Mouse (Mus musculus) NIH3T3 (cell line): ENCODE data around the gene Caln1.
"Not testable (repeated sequence)": the region's sequence is repeated elsewhere in the genome, so short reads cannot be mapped to it uniquely, and the experiment has no call there.

Experiments
- DNase-seq: peaks from one replicate; pipeline ENCODE4 v3.0.0-alpha.2; 2012; ENCODE audit warnings: low read depth

Gene Caln1

DNA sequence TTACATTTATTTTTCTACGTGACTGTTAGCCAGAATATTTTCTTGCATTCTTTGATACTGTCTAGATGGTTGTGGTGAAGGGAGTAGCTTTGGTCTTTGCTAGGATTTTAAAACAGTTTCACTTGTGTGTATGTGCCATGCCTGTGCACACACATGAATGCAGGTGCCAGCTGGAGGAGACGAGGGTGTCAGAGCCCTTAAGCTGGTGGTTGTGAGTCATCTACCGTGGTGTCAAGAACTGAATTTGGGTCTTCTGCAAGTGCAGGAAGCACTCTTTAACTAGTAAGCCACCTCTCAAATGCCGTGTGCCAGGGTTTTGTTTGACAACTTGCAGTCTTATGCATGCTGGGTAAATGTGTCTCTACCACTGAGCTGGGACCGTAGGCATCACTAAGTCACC is 178.2 kb downstream of the Caln1 start:
- DNase-seq, result no peak

DNA sequence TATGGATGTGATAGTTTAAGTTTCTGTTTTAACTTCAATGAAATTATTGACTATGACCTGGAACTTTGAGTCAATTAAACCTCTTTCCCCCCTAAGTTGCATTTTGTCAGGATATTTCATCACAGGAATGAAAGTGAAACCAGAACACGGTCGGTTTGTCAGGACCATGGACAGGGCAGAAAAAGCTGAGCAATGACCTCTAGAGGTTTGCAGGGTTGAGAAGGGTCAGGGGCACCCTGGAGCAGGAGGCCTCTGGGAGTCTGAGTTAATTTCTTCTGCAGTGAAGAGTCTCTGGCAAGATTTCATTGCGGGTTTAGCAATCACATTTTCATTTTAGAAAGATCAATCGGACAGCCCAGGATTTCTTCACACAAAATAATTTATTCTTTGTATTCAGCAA is 184.7 kb downstream of the Caln1 start:
- peak; percentile 31 for DNase-seq

DNA sequence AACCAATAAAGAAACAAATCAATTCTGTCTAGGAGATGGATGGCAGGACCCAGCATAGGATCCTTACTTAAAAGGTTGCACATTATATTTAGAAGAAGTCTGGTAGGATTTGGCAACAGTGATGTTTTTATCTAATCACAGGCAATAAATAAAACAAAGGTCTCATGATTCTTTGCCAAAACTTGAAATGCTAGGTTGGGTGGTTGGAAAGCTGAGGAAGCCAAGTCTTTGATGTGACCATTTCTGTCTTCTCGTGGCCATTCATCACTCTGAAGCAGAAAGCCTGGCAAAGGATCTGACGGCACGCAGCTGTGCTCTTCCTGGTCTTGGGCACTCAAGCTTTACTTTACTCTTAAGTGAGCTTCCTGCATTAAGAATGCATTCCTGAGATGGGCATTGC is 193.9 kb downstream of the Caln1 start:
- DNase-seq, result no peak

DNA sequence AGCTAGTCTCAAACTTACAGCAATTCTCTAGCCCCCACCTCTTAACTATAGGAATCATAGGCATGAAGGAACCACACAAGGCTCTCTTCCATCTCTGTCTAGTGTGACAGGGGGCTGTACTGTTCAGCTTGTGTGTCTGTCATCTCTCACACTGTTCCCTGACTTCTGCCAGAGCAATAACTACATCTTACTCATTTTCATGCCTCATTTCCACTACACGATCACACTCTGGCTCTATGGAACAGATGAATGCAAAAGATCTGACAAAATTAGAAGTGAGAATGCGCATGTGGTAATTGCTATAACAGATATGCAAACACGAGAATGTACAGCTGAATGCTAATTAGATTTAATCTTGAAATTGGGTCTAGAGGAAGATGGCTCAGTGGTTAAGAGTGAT is 196.7 kb downstream of the Caln1 start:
- DNase-seq, result no peak

DNA sequence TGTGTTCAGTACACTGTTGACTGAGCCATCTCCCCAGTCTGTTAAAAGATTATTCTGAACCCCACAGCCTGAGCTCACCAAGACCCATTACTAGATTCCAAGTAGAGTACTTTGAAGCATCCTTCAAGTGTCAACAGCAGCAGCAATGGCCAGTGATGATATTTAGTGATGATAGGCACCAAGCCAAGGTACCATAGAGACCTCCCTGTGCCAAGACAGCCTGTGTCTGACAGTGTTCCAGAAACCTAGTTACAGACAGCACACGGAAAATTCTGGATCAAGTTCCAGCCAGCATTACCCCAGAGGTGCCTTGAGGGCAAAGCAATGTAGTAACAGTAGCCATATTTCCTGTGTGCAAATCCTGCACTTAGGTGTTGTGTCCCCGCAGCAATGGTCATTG is 208.3 kb downstream of the Caln1 start:
- no peak for DNase-seq

DNA sequence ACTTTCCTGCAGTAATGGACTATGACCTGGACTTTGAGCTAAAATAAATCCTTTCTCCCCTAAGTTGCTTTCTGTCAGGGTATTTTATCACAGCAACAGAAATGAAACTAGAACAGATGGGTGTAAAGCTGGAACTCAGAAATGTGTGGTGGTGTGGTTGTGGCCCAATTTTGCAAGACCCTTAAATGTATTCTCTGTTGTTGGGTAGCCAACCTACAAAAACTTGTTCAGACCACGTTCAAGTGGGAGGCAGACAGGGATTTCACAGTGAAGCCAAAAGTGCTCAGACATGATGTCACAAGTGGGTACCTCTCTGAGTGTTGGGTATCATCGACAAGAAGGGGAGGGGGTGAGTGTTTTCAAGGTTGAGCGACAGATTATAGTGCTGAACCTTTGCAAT is 214.8 kb downstream of the Caln1 start:
- DNase-seq, result no peak

DNA sequence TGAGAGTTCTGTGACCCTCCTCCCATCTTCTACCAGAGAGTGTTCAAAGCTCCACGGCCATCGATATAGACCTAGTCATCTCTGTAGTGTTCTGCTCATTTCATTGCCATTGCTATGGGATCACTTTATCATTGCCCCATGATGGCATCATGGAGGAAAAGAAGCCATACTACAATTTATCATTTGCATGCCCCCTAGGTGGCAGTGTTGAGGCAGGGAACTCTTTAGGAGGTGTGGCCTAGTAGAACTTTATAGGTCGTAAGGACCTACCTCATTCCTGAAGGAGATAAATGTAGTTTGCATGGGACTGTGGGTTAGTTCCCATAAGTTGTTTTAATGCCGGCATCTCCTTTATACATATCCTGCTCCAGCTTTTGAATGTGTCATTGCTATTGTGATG is 217.0 kb downstream of the Caln1 start:
- peak; percentile 4 for DNase-seq

DNA sequence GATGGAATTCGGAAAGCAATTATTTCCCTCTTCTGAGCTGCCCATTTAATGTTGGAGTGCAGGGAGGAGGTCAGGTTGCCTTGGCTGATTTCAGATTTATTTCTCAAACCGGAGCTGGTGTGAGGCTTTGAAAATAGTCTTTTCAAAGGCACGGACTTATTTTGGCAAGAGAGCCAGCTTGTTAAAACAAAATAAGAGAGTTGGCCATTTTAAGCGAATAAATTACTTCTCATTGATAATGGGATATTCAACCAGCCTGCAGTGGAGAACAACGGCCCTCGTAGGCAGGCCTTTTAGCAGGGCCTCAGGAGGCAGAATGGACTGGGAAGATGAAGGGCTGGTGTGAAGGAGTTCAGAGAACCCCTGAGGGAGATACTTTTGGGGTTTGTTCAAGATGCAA is 227.3 kb downstream of the Caln1 start:
- DNase-seq, result no peak

DNA sequence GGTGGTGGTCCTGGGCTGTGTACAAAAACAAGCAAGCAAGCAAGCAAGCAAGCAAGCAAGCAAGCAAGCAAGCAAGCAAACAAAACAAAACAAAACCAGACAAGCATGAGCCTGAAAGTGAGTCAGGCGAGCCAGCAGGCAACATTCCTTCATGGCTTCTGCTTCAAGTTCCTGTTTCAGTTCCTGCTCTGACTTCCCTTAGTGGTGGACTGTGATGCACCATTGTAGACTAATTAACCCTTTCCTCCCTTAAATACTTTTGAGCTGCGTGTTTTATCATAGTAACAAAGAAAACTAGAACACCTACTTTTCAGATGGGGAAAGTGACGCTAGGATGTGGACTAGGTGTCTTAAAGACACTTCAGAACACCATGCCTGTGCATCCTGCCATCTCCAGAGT is 244.4 kb downstream of the Caln1 start:
- no peak for DNase-seq

DNA sequence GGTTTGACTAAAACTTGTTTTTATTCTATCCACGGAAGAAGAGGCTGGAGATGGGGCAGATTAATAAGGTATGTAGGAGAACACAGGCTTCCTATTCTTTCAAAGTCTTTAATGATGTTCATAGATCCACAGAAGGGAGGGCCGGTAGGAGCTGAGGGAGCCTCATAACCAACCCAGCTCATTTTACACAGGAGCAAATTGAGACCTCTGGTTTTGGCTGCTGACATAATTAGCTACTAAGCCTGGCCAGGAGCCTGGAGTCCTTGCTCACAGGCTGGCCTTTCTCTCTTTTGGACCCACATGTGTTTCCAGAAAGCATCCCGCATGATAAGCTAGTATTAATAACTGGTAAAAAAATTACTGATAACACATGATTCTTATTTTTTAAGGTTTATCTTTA is 245.0 kb downstream of the Caln1 start:
- no peak for DNase-seq

DNA sequence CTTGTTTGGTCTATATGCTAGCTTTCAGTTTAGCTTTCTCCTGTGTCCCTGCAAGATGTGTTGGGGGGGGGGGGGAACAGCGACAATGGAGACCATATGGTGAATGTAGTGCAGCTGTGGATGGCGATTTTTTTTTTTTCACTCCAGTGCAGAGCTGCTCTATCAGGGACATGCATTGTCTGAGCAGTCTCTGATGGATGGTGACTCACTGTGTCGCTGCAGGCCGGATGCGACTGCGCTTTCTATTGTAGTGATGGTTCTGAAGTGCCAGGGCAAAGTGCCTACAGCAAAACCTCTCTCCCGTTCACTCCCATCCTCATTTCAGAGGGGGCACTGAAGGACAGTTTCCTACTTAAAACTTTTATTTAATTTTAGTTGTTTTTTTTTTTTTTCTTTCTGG is 250.8 kb downstream of the Caln1 start:
- DNase-seq, result no peak

DNA sequence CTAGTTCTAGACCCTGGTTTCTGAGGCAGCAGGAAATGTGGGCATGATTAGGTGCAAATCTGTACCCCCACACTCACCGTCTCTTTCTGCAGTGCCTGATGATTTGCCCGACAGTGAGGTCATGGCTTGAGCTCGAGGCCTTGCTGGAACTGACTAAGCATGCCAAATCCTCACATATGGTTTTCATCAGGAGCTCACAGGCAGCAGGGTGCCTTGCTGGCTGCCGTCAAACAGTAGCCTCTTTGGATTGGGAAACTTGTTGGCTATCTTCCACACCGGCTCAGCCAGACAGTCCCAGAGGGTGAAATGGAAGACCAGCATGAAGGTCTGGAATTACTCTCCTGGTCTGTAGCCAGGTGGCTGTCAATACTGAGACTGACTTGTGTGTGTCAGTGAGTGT is 254.0 kb downstream of the Caln1 start:
- peak; percentile 96 for DNase-seq

DNA sequence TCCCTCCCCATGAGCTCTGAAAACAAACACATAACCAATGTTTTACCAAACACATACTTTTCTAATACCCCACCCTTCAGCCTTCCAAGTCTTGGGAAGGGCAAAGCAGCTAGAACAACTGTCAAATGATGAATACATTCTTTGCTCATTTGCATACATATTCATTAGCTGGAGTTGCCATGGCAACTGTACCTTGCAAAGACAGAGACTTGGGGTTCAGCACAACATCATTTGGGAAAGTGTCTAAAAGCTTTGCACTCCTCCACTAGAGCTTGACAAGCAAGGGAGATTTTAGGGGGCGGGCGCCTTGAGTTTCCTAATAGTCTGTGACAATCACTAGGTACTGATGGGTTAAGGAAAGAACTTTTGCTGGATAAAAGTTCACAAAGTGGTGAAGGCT is 258.5 kb downstream of the Caln1 start:
- no peak for DNase-seq

DNA sequence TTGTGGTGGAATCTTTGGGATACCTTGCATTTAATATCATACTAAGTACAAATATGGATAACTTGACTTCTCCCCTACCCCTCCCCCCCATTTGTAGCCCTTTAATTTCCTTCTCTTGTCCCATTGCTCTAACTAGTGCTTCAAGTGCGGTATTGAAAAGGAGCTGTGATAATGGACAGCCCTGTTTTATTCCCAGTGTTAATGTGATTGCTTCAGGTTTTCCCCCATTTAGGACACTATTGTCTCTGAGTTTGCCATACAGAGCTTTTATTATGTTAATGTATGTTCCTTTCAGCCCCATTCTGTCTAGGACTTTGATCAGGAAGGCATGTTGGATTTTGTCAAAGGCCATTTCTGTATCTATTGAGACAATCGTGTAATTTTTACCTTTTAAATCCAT is 266.1 kb downstream of the Caln1 start:
- DNase-seq, result no peak

DNA sequence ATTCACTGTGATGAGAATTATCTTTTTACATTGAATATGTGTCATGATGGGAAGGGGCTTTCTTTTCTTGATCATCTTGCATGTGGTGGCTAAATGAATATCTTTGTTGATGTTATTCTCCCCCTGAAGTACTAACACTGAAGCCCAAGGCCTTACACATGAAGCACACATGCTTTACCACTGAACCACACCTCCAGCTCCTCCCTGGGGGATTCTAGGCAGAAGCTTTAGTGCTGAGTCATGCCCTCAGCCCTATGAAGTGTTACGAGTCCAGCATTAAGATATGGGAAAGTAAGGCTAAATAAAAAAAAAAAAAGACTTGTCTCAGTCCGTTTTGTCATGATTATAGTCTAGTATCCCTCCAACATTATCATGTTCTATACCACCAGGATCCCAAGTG is 272.6 kb downstream of the Caln1 start:
- peak; percentile 45 for DNase-seq

DNA sequence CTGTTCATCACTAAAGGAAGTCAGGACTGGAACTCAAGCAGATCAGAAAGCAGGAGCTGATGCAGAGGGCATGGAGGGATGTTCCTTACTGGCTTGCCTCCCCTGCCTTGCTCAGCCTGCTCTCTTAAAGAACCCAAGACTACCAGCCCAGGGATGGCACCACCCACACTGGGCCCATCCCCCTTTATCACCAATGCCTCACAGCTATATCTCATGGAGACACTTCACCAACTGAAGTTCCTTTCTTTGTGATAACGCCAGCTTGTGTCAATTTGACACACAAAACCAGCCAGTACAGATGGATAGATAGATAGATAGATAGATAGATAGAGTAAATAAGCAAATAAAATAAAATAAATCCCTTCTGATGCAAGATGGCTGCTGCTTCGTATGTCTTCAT is 276.9 kb downstream of the Caln1 start:
- DNase-seq, result not testable (repeated sequence)

DNA sequence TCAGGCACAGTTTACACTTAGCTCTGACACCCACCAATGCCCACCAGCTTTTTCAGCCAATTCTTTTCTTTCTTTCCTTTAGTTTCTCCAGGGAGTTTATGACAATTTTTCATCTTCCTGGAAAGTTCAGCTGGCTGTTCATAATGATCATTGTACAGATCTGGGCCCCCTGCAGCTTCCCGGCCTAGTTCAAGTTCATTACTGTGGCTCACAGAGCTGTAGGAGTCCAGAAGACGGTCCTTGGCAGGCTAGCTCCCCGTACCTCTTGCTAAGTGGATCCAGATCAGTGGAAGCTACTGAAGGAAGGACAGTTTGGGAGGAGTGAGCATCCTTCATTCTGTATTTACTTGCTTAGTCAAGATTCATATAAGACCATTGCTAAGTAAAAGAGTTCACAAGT is 288.9 kb downstream of the Caln1 start:
- DNase-seq, result no peak

DNA sequence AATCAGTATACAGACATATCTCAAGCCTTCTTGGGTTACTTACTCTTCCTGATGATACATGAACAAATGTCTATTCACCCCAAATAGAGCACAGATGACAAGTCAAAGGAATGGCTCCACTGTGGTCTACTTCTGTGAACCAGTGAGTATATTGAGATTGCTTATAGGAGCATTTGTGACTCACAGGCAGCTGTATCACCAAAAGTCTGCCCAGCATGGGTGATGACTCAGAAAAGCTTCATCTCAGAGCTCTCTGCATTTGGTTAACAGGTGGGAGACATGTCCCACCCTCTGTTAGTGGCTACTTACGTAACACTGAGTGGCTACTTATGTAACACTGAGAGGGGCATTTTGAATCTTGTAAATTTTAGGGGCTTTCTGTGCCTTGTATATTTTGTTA is 296.8 kb downstream of the Caln1 start:
- DNase-seq, result no peak

DNA sequence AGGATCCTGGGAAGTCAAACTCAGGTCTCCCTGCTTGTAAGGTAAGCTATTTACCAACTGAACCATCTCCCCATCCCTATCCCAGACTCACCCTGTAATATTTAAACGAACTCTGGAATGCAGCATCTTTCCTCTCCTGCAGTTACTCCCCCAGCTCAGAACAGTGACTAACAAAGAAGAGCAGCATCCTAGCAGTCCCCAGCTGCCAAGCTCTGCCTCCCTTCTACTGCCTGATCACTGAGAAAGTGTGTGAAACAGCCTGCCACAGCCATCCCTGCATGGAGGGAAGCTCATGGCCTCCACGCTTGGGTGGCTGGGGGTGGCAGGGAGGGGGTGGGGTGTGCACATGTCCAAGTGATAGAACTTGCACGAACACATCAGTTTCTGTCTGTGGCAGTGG is 303.3 kb downstream of the Caln1 start:
- DNase-seq, result no peak

DNA sequence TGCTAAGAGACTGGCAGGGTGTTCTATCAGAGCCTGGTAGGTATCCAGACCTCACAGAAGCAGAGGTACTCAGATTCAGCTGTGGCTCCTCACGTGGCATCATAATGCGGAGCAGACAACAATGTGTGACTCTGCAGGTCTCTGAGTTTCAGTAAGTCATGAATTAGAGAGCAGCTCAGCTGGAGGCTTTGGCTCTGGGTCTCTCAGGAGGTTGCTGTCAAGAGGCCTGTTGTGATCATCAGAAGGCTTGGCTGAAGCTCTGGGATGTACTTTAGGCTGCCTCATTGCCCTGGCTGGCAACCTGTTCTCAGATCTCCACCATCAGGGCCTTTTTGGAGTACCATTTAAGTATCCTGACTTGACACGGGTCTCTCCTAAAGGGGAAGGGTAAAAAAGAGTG is 303.8 kb downstream of the Caln1 start:
- no peak for DNase-seq

DNA sequence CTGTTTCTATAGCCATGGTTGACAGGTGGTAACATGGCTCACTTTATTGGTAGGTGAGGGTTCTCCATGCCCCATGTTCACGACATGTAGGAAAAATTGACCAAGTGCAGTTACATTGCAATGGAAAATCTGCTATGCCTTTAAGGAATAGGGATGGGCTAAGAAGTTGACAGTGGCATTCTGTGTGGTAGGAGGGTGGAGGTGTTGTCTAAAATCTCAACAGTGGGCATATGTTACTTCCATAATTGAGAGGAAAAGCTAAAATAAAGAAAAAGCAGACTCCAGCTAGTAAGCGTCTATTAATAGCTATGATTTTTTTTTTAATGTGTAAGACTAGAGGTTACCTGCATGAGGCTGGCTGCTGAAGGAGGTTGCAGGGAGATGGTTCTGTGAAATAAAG is 308.6 kb downstream of the Caln1 start:
- DNase-seq, result no peak

DNA sequence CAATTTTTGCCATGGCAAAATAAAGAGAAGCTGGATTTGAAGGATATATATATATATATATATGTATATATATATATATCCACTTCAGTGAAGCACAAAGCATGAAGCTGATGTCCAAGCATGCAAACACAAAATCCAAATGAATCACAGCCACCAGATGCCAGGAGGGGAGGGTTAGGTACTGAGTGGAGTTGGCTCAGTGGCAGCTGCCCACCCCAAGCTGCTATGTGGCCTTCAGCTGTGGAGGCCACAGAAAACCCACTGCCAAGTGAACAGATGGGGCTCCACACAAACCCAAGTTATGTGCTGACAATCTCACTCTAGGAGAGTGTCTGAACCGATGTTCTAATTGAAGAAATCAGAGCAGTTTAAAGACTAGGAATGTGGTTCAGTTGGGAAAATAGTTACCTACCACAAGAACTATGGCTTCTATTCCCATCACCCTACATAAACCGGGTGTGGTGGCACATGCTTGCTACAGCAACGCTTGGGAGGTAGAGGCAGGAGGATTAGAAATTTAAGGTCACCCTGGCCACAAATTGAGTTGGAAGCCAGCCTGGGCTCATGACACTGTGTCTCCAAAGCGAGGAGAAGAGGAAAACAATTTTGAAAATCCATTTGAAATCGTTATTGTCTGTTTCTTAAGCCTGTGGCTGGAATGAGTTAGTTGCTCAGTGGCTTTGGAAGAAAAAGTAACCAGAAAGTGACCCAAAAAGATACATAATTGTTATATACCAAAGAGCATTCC is 316.8 kb downstream of the Caln1 start:
- DNase-seq, result no peak

DNA sequence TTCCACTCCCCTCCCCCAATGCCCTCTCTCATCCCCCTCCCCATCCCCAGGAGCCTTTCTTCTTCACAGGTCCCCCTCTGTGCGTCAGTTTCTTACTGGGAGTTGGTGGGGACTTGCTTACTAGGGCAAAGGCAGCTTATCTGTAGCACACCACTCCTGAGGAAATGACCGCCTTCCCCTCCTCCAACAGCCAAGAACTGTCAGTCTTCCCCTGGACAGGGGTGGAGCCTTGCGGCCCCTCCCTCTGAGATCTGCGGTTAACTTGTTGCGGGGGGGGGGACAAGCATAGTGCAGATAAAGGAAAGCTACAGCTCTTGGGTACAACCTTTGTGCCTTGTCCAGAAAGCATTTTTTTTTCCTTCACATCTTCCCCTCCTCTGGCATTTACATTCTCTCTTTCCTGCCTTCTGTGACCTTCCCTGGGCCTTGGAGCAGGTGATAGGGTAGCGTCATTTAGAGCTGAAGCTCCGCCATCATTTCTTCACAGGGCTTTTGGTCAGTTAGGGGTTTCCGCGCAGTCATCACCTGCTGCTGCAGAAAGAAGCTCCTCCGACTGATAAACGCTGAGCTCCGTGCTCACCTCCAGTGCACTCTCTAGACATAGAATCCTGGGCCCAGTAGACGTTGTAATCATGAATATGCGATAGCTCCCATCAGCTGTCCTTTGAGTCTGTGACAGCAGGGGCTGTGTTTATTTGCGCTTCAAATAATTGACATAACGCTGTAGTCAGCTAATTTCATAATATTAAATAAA is 319.3 kb downstream of the Caln1 start:
- no peak for DNase-seq

DNA sequence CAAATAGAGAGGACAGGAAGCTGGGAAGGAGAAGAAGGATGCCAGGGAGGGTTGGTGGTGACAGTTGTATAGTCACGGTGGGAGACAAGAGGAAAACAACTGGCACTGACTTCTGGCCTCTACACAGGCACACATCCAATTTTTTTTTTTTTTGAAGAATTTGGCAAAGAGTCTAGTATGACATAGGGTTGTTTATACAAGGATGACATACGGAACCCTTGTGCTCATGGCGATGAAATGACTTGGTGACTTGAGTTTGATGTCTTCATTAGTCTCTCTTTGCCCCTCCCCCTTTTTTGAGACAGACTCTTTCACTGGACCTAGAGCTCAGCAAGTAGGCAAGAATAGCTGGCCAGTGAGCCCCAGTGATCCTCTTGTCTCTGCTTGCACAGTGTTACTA is 322.1 kb downstream of the Caln1 start:
- no peak for DNase-seq
